Comparison of ENCODE assay signal across 38 mouse cellular contexts in the genomic region with DNA sequence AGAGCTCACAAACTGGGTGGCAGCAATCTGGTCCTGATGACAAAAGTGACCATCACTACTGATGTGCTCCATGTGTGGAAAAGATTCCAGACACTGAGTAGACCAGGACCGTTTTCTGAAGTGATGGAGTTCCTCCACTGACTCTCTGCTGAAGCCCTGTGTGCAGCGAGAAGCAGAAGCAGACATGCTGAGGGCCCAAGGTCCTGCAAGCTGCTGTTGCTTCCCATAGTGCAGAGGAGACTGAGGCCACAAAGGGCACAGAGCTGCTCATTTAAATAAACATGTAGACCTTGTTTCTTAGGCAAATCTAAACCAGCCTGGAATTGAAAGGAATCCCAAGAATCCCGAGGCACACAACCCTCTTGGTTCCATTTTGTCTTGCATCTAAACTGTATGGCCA. TPM values are rescaled to one million over a fixed set of nuclear protein-coding genes. Genes with fewer than 3 reads are reported as not detected.
"Had no signal": no experiment of that assay in that cellular context is flagged by ENCODE, and none has a peak within 500 bp of the region (broad histone marks: within the 10 kb centered on the region; RNA-seq: fewer than 3 reads in every experiment).

No protein-coding gene starts in this region.

- H3K36me3 ChIP-seq: embryonic facial prominence, embryonic 10.5 days; embryonic facial prominence, embryonic 12.5 days; embryonic facial prominence, embryonic 13.5 days; embryonic facial prominence, embryonic 15.5 days; forebrain, embryonic 10.5 days; forebrain, embryonic 12.5 days; forebrain, embryonic 15.5 days had no signal

- H3K4me3 ChIP-seq: embryonic facial prominence, embryonic 10.5 days; embryonic facial prominence, embryonic 12.5 days; embryonic facial prominence, embryonic 13.5 days; embryonic facial prominence, embryonic 15.5 days; erythroblast, embryonic 14.5 days; forebrain, embryonic 10.5 days; forebrain, embryonic 12.5 days; forebrain, embryonic 13.5 days; forebrain, embryonic 15.5 days; gastrocnemius, adult 2 months; heart, adult 2 months had no signal

- H3K4me1 ChIP-seq: embryonic facial prominence, embryonic 10.5 days; embryonic facial prominence, embryonic 12.5 days; embryonic facial prominence, embryonic 13.5 days; embryonic facial prominence, embryonic 15.5 days; forebrain, embryonic 10.5 days; forebrain, embryonic 12.5 days; forebrain, embryonic 13.5 days; forebrain, embryonic 15.5 days had no signal

- H3K27ac ChIP-seq: embryonic facial prominence, embryonic 10.5 days; embryonic facial prominence, embryonic 12.5 days; embryonic facial prominence, embryonic 13.5 days; embryonic facial prominence, embryonic 15.5 days; forebrain, embryonic 10.5 days; forebrain, embryonic 12.5 days; forebrain, embryonic 13.5 days; forebrain, embryonic 15.5 days; gastrocnemius, adult 2 months; heart, adult 2 months had no signal

- H3K27me3 ChIP-seq: embryonic facial prominence, embryonic 12.5 days; embryonic facial prominence, embryonic 15.5 days; forebrain, embryonic 15.5 days had no signal

- H3K9me3 ChIP-seq: embryonic facial prominence, embryonic 10.5 days; embryonic facial prominence, embryonic 12.5 days; embryonic facial prominence, embryonic 13.5 days; embryonic facial prominence, embryonic 15.5 days; forebrain, embryonic 10.5 days; forebrain, embryonic 12.5 days; forebrain, embryonic 13.5 days; forebrain, embryonic 15.5 days had no signal

- DNase-seq: cerebellum, adult 2 months; cerebellum, adult 8-10 months; cerebellum, adult 9-10 months; cerebellum, adult 9-11 months; cerebellum, postnatal 10 days; cerebellum, postnatal 14 days; cerebellum, postnatal 25 days; cerebellum, postnatal 36 days; embryo, embryonic 11 days; forebrain, postnatal 0 days; gastrocnemius, adult 2 months; gastrocnemius, postnatal 10 days; gastrocnemius, postnatal 14 days; gastrocnemius, postnatal 25 days; gastrocnemius, postnatal 36 days; heart, adult 18-20 months; heart, adult 2 months had no signal

RNA-seq across cellular contexts. Expression of gene Slamf8, which starts 3.0 kb away (rescaled TPM):
- total RNA-seq: common myeloid progenitor, adult 5-6 weeks; forebrain, postnatal 0 days; gastrocnemius, adult 8-10 months; gastrocnemius, postnatal 10 days; gastrocnemius, postnatal 14 days; gastrocnemius, postnatal 36 days had no signal
- polyA plus RNA-seq: embryonic facial prominence, embryonic 10.5 days; embryonic facial prominence, embryonic 11.5 days; embryonic facial prominence, embryonic 12.5 days; embryonic facial prominence, embryonic 14.5 days; embryonic facial prominence, embryonic 15.5 days; erythroblast, embryonic 14.5 days; forebrain, embryonic 10.5 days; forebrain, embryonic 11.5 days; forebrain, embryonic 12.5 days; forebrain, embryonic 13.5 days; forebrain, embryonic 14.5 days; forebrain, embryonic 15.5 days; forebrain, embryonic 16.5 days had no signal

RNA-seq across cellular contexts. Expression of gene Fcrl6, which starts 9.0 kb away (rescaled TPM):
- total RNA-seq: common myeloid progenitor, adult 5-6 weeks; forebrain, postnatal 0 days; gastrocnemius, adult 18-20 months; gastrocnemius, adult 2 months; gastrocnemius, adult 8-10 months; gastrocnemius, postnatal 10 days; gastrocnemius, postnatal 14 days; gastrocnemius, postnatal 25 days; gastrocnemius, postnatal 36 days; gastrocnemius, postnatal 4 days; granulocyte monocyte progenitor cell, adult 5-6 weeks; heart, adult 18-20 months; heart, adult 2 months; heart, adult 8-10 months had no signal
- polyA plus RNA-seq: cortical plate, adult 2 months; erythroblast, embryonic 14.5 days; forebrain, embryonic 11.5 days; forebrain, embryonic 13.5 days; forebrain, embryonic 14.5 days; forebrain, embryonic 15.5 days; forebrain, embryonic 16.5 days; heart, adult 2 months had no signal

RNA-seq across cellular contexts. Expression of gene Vsig8, which starts 37.6 kb away (rescaled TPM):
- total RNA-seq: common myeloid progenitor, adult 5-6 weeks; gastrocnemius, adult 18-20 months; gastrocnemius, adult 2 months; gastrocnemius, adult 8-10 months; gastrocnemius, postnatal 10 days; gastrocnemius, postnatal 14 days; gastrocnemius, postnatal 25 days; gastrocnemius, postnatal 36 days; gastrocnemius, postnatal 4 days; granulocyte monocyte progenitor cell, adult 5-6 weeks; heart, adult 18-20 months; heart, adult 2 months; heart, adult 8-10 months had no signal
- polyA plus RNA-seq: embryonic facial prominence, embryonic 11.5 days; embryonic facial prominence, embryonic 12.5 days; erythroblast, embryonic 14.5 days; forebrain, embryonic 10.5 days; forebrain, embryonic 11.5 days; heart, adult 2 months had no signal

RNA-seq across cellular contexts. Expression of gene Dusp23, which starts 39.4 kb away (rescaled TPM):
- polyA plus RNA-seq: erythroblast, embryonic 14.5 days had no signal
